20 mouse cellular contexts compared by ENCODE assay signal in the genomic region with DNA sequence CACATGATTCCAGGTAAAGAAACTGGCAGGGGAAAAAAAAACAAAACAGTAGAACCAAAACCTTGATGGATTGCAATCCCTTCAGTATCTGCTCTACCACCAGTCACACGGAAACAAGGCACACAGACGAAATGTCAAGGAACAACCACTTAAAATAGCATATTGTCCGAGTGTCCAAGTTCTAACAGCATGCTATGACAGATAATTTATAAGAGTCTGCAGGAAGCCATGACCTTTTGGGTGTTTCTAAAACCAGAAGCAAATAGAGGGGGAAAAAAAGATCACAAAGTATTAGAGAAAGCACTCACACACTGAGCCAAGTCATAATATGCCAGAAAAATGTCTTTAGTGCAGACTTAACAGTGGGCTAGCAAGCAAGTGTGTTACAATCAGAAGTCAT. TPM values are rescaled to one million over a fixed set of nuclear protein-coding genes. Genes with fewer than 3 reads are reported as not detected.
A peak's percentile ranks its signal among the peaks of the same experiment; 100 is the strongest.
DNase-seq lines count a peak whose midpoint lies in the region; ATAC-seq and TF ChIP-seq lines count a peak whose summit lies in the region.
"Had no signal": no experiment of that assay in that cellular context is flagged by ENCODE, and none has a peak within 500 bp of the region (broad histone marks: within the 10 kb centered on the region; RNA-seq: fewer than 3 reads in every experiment).

No protein-coding gene starts in this region.

- no peak for TF ChIP-seq CTCF in kidney, postnatal 0 days (IDR thresholded peaks at IDR 0.05; ENCODE audit: low read depth)

- H3K4me1 ChIP-seq in kidney, postnatal 0 days (replicated peaks; ENCODE audit: insufficient read depth, low read length) = no peaks in the 10 kb centered on the region; the same call in 1 of the 2 replicates
- H3K4me1 ChIP-seq: forebrain, embryonic 13.5 days; hindbrain, embryonic 12.5 days had no signal

- peak; percentile 54 for DNase-seq in heart, adult 11 months
- no peak for DNase-seq in heart, adult 9 months (ENCODE audit: low spot score in 2 of 2)
- peak; percentile 66 for DNase-seq in kidney, postnatal 0 days (ENCODE audit: low spot score)
- DNase-seq in kidney, adult 18-20 months = no peak
- peak; percentile 7 for DNase-seq in lung, postnatal 36 days
- no peak for DNase-seq in lung, postnatal 4 days
- DNase-seq: adrenal gland, adult 8-10 months; adrenal gland, postnatal 36 days; cerebellum, adult 18-20 months; cerebellum, adult 9-10 months; cerebellum, postnatal 14 days; gastrocnemius, postnatal 14 days; heart, adult 2 months had no signal

- no peak overlapping the region for H3K27ac ChIP-seq in kidney, postnatal 0 days
- H3K27ac ChIP-seq: forebrain, embryonic 10.5 days; forebrain, embryonic 13.5 days; heart, adult 2 months; hindbrain, embryonic 12.5 days; hindbrain, embryonic 15.5 days had no signal

- H3K9ac ChIP-seq in kidney, postnatal 0 days (ENCODE audit: low read depth, low read length) = no peak overlapping the region
- H3K9ac ChIP-seq: forebrain, embryonic 13.5 days; hindbrain, embryonic 12.5 days; hindbrain, embryonic 15.5 days had no signal

- WGBS in kidney, postnatal 0 days = 27% methylated on average over 3 of the region's 3 CpGs

- no peaks in the 10 kb centered on the region for H3K36me3 ChIP-seq in kidney, postnatal 0 days (ENCODE audit: insufficient read depth, low read length)
- H3K36me3 ChIP-seq: hindbrain, embryonic 12.5 days; hindbrain, embryonic 15.5 days had no signal

- no peaks in the 10 kb centered on the region for H3K27me3 ChIP-seq in kidney, postnatal 0 days (ENCODE audit: insufficient read depth, low read length)
- H3K27me3 ChIP-seq: forebrain, embryonic 13.5 days; hindbrain, embryonic 12.5 days; hindbrain, embryonic 15.5 days had no signal

- no peak overlapping the region for H3K4me3 ChIP-seq in kidney, postnatal 0 days (replicated peaks; ENCODE audit: low read depth, low read length)
- H3K4me3 ChIP-seq: forebrain, embryonic 10.5 days; forebrain, embryonic 13.5 days; heart, adult 2 months; hindbrain, embryonic 12.5 days; hindbrain, embryonic 15.5 days had no signal

- H3K4me2 ChIP-seq in kidney, postnatal 0 days (ENCODE audit: low read length) = no peak overlapping the region
- H3K4me2 ChIP-seq: forebrain, embryonic 13.5 days; heart, embryonic 11.5 days; hindbrain, embryonic 12.5 days; hindbrain, embryonic 15.5 days had no signal

- H3K9me3 ChIP-seq in kidney, postnatal 0 days (replicated peaks; ENCODE audit: low read length) = no peaks in the 10 kb centered on the region
- H3K9me3 ChIP-seq: forebrain, embryonic 13.5 days; hindbrain, embryonic 15.5 days had no signal

- ATAC-seq in kidney, postnatal 0 days (replicated peaks; ENCODE audit: low FRiP score, low read depth) = no peak
- ATAC-seq: CD4-positive, CD25-positive, alpha-beta regulatory T cell, adult 4 months; forebrain, embryonic 13.5 days; forebrain, embryonic 16.5 days had no signal

RNA-seq across cellular contexts. Expression of gene Greb1, which starts 32.4 kb away (rescaled TPM):
- 1.3 and 2.0 TPM in 2 replicates for polyA plus RNA-seq in kidney, postnatal 0 days (2015; fragmentation: Nextera tagmentation; extraction: Ambion mirVana)

RNA-seq across cellular contexts. Expression of gene E2f6, which starts 42.5 kb away (rescaled TPM):
- 25.3 and 26.8 TPM in 2 replicates for polyA plus RNA-seq in kidney, postnatal 0 days (2015; fragmentation: Nextera tagmentation; extraction: Ambion mirVana)

Comparison
In these comparisons a context has a peak if more than half of its experiments do, and no peak if none do; other contexts are left out.
1. DNase-seq: peak in heart, adult 11 months (single experiment), kidney, postnatal 0 days (single experiment) and lung, postnatal 36 days (single experiment); none in heart, adult 9 months (0 of 2), kidney, adult 18-20 months (single experiment) and lung, postnatal 4 days (0 of 2).